Mouse (Mus musculus) olfactory bulb, adult 2 months (tissue): ENCODE results near the gene Dip2c. TPM values are rescaled to one million over a fixed set of nuclear protein-coding genes. Genes with fewer than 3 reads are reported as not detected.

ENCODE experiments used
- H3K27ac ChIP-seq: fragments of 200-500 bp; 2 replicates; pipeline ENCODE4 v1.5.1; 2012; ENCODE audit warnings: low read depth, low read length; ENCODE audit not compliant: insufficient read depth
- H3K4me1 ChIP-seq: fragments of 200-500 bp; 2 replicates; pipeline ENCODE4 v1.6.1; 2012; ENCODE audit warnings: low read length; ENCODE audit not compliant: control insufficient read depth, insufficient read depth
- H3K4me3 ChIP-seq: fragments of 200-500 bp; 2 replicates; pipeline ENCODE4 v1.5.1; 2012; ENCODE audit warnings: mild to moderate bottlenecking, low read depth, low read length, moderate library complexity; ENCODE audit not compliant: insufficient read depth
- CTCF ChIP-seq: fragments of 200-500 bp; IDR thresholded peaks from 2 replicates; pipeline ENCODE4 v1.5.1; 2012; ENCODE audit warnings: low read depth, mild to moderate bottlenecking, low read length, moderate library complexity; ENCODE audit not compliant: insufficient read depth
- POLR2A ChIP-seq: fragments of 200-500 bp; IDR thresholded peaks from 2 replicates; pipeline ENCODE4 v1.6.1; 2012; ENCODE audit warnings: mild to moderate bottlenecking, low read depth, low read length, moderate library complexity; ENCODE audit not compliant: insufficient read depth
- WGBS: fragments of 180-500 bp; shearing (Covaris S2); methylation state at CpG from one replicate; pipeline ENCODE4 v1.1.7; 2018; 5-methylcytosine and 5-hydroxymethylcytosine counted together
- polyA plus RNA-seq: library from polyadenylated mRNA; stranded (reverse); fragments of >200 nt; gene quantifications from 2 replicates; pipeline ENCODE4 v1.2.4, GENCODE M21; 2012; ENCODE audit warnings: low replicate concordance; ENCODE audit not compliant: missing spikeins, insufficient read depth, insufficient read length

Gene Dip2c
- polyA plus RNA-seq, result 117 TPM in 1 of 2 replicates, not detected in the other

DNA sequence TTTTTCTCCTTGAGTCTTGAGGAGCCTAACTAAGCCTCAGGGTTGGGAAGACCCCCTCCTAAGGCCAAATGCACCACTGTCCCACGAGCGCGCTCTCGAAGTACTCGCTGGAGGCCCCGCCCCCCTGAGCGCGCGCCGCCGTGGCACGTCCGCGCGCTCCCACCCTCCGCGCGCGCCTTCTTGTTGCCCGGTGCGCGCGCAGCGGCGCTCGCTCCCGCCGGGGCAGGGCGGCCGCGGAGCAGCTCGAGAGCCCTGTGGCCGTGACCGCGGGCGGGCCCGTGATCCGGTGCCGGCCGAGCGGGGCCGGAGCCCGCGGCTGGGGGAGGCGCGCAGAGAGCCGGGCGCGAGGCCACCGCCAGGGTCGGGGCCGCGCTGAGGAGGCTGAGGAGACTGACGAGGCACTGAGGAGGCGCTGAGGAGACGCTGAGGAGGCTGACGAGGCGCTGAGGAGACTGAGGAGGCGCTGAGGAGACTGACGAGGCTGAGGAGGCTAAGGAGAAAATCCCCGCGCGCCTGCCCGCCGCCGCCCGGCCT lies at the start of gene Dip2c:
TSS of gene Dip2c (plus strand) at position 207 of the 534 bp plus-strand sequence.
- WGBS, result under 1% methylated on average over 67 of the region's 67 CpGs

DNA sequence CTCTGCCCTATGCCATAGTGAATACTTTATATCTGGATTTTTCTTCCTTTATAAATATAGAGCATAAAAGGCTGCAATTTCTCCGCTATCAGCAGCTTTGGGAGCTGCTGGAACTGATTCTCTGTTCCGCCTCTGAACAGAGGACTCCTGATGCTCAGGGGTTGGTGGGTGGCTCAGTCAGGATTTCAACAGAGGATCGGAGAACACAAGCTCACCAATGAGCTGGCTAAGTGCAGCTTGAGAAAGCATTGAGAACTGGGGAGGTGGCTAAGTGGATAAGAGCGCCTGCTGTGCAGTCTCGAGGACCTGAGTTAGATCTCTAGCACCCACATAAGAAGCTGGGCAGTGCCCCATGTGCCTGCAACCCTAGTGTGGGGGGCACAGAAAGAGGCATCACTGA lies 49.2 kb upstream of the Dip2c start:
- no peak for TF ChIP-seq CTCF
- no peak for TF ChIP-seq POLR2A
- Histone ChIP-seq H3K27ac (no peak overlapping the region), H3K4me3 (no peak overlapping the region), H3K4me1 (peaks cover 8% of the 10 kb centered on the region)
- WGBS, result 40% methylated on average over 5 of the region's 5 CpGs

More for the DNA sequence above, at the start of gene Dip2c:
- H3K27ac ChIP-seq, result peak within 1 kb of the TSS; percentile 99
- H3K4me1 ChIP-seq, result no peaks in the 10 kb centered on the region
- peak; percentile 92 for TF ChIP-seq POLR2A
- no peak for TF ChIP-seq CTCF
- peak within 1 kb of the TSS; percentile 98 for H3K4me3 ChIP-seq

DNA sequence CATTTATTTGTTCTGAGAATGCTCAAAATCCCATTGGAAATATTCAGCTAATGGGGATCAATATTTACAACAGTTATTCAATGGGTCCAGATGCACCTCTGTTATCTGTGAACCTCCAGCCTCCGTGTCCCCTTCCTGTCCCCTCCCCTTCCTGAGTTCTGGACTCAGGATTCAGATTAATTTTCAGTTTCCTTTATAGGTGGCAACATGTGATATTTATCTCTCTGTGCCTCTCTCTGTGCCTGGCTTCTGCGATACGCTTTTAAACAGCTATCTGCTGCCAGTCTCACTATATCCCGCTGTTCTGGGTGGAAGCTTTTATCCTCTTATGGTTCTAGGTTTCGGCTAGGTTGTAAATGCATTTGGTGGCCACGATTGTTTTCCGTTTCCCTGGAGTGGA lies 38.8 kb upstream of the Dip2c start:
- 90% methylated on average over 7 of the region's 7 CpGs for WGBS
- Histone ChIP-seq H3K4me3 (no peak overlapping the region), H3K27ac (no peak overlapping the region), H3K4me1 (peaks cover 7% of the 10 kb centered on the region)
- TF ChIP-seq CTCF, result no peak
- TF ChIP-seq POLR2A, result no peak

GRCm38 (mm10) chr13:9239127-9239526 lies 37.2 kb upstream of the Dip2c start:
- TF ChIP-seq POLR2A, result no peak
- no peak for TF ChIP-seq CTCF
- Histone ChIP-seq H3K4me3 (no peak overlapping the region), H3K4me1 (peaks cover 7% of the 10 kb centered on the region), H3K27ac (0 out of 2 replicates have a peak overlapping the region, but pooled peaks have one; percentile 35)
- 80% methylated on average over 5 of the region's 5 CpGs for WGBS

- Histone ChIP-seq H3K4me3 (no peak overlapping the region), H3K27ac (peak overlapping the region; percentile 57; the same call in 1 of the 2 replicates), H3K4me1 (peaks cover 7% of the 10 kb centered on the region)
- 28% methylated on average over 12 of the region's 12 CpGs for WGBS
- TF ChIP-seq POLR2A (no peak), CTCF (no peak)
These were observed 36.6 kb upstream of the Dip2c start for GRCm38 (mm10) chr13:9239631-9240236.

GRCm38 (mm10) chr13:9261748-9262147 lies 14.6 kb upstream of the Dip2c start:
- Histone ChIP-seq H3K4me1 (no peaks in the 10 kb centered on the region), H3K4me3 (no peak overlapping the region), H3K27ac (no peak overlapping the region)
- TF ChIP-seq POLR2A (no peak), CTCF (no peak)
- 76% methylated on average over 4 of the region's 4 CpGs for WGBS

DNA sequence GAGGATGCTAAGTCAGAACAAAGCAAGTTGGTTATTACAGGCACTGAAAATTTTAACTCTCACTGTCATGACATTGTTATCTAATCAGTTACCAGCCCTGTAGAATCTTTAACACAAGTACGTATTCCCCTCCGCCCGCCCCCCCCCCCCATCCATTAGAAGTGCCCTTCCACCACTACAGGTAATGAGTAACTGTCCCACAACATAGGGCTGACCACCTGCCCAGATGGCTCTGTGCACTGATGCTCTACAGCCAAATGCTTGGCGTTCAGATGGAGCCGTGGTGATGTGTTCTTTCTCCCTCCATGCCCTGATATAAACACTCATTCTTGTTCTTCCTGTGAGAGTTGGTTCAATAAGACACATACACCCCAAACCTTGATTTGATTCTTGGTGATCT lies 10.8 kb upstream of the Dip2c start:
- no peak overlapping the region for H3K27ac ChIP-seq
- no peak overlapping the region for H3K4me3 ChIP-seq
- H3K4me1 ChIP-seq, result no peaks in the 10 kb centered on the region
- TF ChIP-seq POLR2A, result no peak
- TF ChIP-seq CTCF, result no peak
- 92% methylated on average over 5 of the region's 5 CpGs for WGBS

- under 1% methylated on average over 66 of the region's 75 CpGs for WGBS
- Histone ChIP-seq H3K4me1 (no peaks in the 10 kb centered on the region), H3K4me3 (peak overlapping the region; percentile 98), H3K27ac (peak overlapping the region; percentile 99)
- no peak for TF ChIP-seq POLR2A
- TF ChIP-seq CTCF, result no peak
These were observed 710 bp downstream of the Dip2c start for GRCm38 (mm10) chr13:9276856-9277620.

GRCm38 (mm10) chr13:9277621-9277960 lies 1.3 kb downstream of the Dip2c start:
- 1% methylated on average over 15 of the region's 15 CpGs for WGBS
- TF ChIP-seq POLR2A, result no peak
- no peak for TF ChIP-seq CTCF
- H3K27ac ChIP-seq, result peak overlapping the region; percentile 99; the same call in 1 of the 2 replicates

More at GRCm38 (mm10) chr13:9277621-9277960, 1.3 kb downstream of the Dip2c start:
- Histone ChIP-seq H3K4me1 (no peaks in the 10 kb centered on the region), H3K4me3 (peak overlapping the region; percentile 98)
